Mouse (Mus musculus) testis, adult 2 months (tissue): ENCODE results near the gene E330034G19Rik.

Experiments used
- CTCF ChIP-seq: fragments of 200-500 bp; IDR thresholded peaks from 2 replicates; pipeline ENCODE4 v1.5.1; 2012; ENCODE audit warnings: low read depth, mild to moderate bottlenecking, inconsistent platforms, low read length, moderate library complexity; ENCODE audit not compliant: control insufficient read depth, insufficient read depth, insufficient replicate concordance
- POLR2A ChIP-seq: fragments of 200-500 bp; IDR thresholded peaks from 2 replicates; pipeline ENCODE4 v1.6.1; 2012; ENCODE audit warnings: low read depth, mild to moderate bottlenecking, inconsistent platforms, low read length, moderate library complexity; ENCODE audit not compliant: control insufficient read depth

DNA sequence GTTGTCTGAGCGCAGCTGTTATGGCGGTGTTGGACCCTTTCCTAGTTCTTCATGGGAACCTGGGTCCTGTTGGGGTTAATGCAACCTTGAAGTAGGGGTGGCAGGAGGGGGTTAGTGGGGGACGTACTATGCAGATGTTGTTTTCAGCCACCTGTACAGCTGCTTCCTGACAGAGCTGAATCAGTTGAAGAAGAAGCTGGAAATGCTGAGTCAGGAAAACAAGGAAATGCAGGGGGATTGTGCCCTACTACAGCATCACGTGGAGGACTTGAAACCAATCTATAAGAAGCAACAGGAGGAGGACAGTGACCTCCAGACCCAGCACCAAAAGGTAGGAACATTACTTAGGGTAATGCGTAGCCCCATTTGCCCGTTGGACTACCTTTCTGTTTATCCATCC, 13.7 kb downstream of the E330034G19Rik start:
- no peak for TF ChIP-seq CTCF
- no peak for TF ChIP-seq POLR2A
